Mouse (Mus musculus): Measurements from ENCODE around the gene Nfkbib. TPM values are rescaled to one million over a fixed set of nuclear protein-coding genes. Genes with fewer than 3 reads are reported as not detected.

Gene Nfkbib
- polyA plus RNA-seq, 1 experiment, result 12.1 TPM

DNA sequence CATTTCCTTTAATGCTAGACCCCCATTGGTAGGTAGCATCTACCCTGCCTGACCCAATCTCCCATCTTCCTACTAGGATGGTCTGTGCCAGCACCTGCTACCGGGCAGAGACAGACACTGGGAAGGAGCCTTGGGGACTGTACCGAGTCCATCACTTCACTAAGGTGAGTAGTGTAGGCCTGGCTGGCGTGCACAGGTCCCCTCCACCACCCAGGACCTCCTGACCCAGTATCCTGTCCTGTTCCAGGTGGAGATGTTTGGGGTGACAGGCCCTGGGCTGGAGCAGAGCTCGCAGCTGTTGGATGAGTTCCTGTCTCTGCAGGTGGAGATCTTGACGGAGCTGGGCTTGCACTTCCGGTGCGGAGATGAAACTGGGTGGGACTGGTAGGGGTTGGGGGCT, 17.4 kb downstream of the Nfkbib start:
- WGBS, result 92% methylated on average over 7 of the region's 7 CpGs
- TF ChIP-seq CTCF (IDR thresholded peaks at IDR 0.05; ENCODE audit: control insufficient read depth, insufficient read depth, low read length) (no peak), POLR2A (IDR thresholded peaks at IDR 0.05; ENCODE audit: borderline replicate concordance, control insufficient read depth, low read depth, low read length) (no peak)
- Histone ChIP-seq H3K4me3 (replicated peaks; ENCODE audit: control insufficient read depth, low read depth, low read length) (no peak overlapping the region), H3K4me1 (ENCODE audit: control insufficient read depth, insufficient read depth, low read length) (no peaks in the 10 kb centered on the region), H3K27ac (ENCODE audit: control insufficient read depth, insufficient read depth, low read depth, low read length, poor library complexity) (no peak overlapping the region)

DNA sequence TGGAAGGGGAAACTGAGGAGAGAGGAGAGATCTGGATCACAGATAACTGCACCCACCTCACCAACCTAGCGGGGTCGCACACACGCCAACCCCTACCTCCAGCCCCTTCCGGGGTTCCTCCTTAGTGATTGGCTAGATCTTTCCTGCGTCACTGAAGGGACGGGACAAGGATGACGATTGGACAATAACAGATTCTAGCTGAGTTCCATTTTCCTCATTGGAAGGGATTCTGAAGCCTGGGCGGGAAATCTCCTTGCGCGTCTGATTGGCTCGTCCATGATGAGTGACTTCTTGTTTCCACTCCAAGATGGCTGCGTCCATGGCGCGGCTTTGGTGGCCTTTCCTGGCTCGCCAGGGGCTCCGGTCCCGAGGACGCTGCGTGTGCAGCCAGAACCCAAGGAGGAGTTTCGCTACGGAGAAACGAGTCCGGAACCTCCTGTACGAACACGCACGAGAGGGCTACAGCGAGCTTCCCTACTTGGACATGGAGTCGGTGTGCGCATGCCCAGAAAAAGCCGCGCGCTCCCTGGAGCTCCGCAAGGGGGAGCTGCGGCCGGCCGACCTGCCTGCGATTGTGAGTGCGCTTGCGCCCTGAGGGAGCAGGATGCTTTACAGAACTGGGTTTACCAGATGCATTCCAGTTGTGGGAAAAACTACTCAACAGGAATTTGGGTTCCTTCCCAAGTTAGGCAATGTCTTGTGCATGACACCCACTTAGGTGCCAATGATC, 25.4 kb downstream of the Nfkbib start, which contains the start of the genes Mrps12 and Sars2:
Mrps12 (minus strand) TSS at position 112 of the 730 bp plus-strand sequence.
Sars2 (plus strand) TSS at position 284 of the 730 bp plus-strand sequence.
- peak within 1 kb of the TSS; percentile 97 for H3K4me3 ChIP-seq (replicated peaks; ENCODE audit: control insufficient read depth, low read depth, low read length)
- under 1% methylated on average over 39 of the region's 39 CpGs for WGBS

DNA sequence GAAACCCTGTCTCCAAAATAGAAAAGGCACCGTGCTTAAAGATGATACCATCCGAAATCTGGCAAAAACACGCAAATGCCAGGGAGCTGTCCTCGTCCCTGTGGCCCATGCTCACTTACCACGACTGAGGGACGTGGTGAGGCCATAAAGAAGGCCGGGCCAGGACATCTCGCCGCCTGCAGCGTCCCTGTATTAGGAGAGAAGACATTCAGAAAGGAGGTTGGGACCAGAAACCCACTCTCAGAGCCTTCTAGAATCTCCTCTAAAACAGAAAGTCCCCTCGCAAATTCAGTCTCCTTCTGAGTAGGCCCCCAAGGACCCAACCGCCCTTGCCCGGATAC, 26.0 kb downstream of the Nfkbib start:
- peak overlapping the region; percentile 97 for H3K4me3 ChIP-seq (replicated peaks; ENCODE audit: control insufficient read depth, low read depth, low read length)
- WGBS, result under 1% methylated on average over 13 of the region's 13 CpGs
- no peaks in the 10 kb centered on the region; the same call in 1 of the 2 replicates for H3K4me1 ChIP-seq (ENCODE audit: control insufficient read depth, insufficient read depth, low read length)
- TF ChIP-seq POLR2A (IDR thresholded peaks at IDR 0.05; ENCODE audit: borderline replicate concordance, control insufficient read depth, low read depth, low read length), result no peak
- TF ChIP-seq CTCF (IDR thresholded peaks at IDR 0.05; ENCODE audit: control insufficient read depth, insufficient read depth, low read length), result no peak
- H3K27ac ChIP-seq (ENCODE audit: control insufficient read depth, insufficient read depth, low read depth, low read length, poor library complexity), result peak overlapping the region; percentile 20; the same call in 1 of the 2 replicates

More for the DNA sequence above, 25.4 kb downstream of the Nfkbib start, which contains the start of the genes Mrps12 and Sars2:
- TF ChIP-seq POLR2A (IDR thresholded peaks at IDR 0.05; ENCODE audit: borderline replicate concordance, control insufficient read depth, low read depth, low read length) (peak; percentile 60; the same call in 1 of the 2 replicates), CTCF (IDR thresholded peaks at IDR 0.05; ENCODE audit: control insufficient read depth, insufficient read depth, low read length) (peak; percentile 83)
- Histone ChIP-seq H3K4me1 (ENCODE audit: control insufficient read depth, insufficient read depth, low read length) (no peaks in the 10 kb centered on the region; the same call in 1 of the 2 replicates), H3K27ac (ENCODE audit: control insufficient read depth, insufficient read depth, low read depth, low read length, poor library complexity) (peak within 1 kb of the TSS; percentile 88)

DNA sequence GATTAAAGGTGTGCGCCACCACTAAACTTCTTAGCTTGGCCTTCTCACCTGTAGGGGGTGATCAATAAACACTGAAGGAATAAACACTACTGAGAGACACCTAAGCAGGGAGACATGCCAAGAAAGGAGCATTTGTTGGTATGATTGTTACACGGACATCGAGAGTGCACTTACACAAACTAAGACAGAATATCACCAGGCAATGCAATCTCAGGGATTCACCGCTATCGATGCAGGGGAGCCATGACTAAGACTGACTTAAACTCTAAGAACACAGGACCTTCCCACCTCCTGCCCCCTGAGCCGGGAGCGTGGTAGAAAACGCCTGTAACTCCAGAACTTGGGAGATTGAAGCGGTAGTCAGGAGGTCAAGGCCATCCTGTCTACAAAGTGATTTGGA, 26.4 kb downstream of the Nfkbib start:
- no peak overlapping the region for H3K27ac ChIP-seq (ENCODE audit: control insufficient read depth, insufficient read depth, low read depth, low read length, poor library complexity)

DNA sequence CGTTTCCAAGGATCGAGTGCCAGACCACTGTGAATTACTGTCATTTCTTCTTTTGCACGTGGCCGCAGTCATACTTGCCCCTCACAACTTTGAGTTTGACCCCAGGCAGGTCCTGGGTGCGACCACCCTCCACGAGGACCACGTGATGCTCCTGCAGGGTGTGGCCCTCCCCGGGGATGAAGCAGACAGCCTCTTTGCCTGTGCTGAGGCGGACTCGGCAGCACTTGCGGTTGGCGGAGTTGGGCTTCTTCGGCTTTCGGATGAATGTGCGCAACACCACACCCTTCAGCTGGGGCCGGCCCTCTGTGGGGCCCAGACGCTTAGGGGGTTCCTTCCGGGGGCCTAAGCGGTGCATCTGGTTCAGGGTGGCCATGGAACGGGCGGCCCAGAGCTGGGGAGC, 27.5 kb downstream of the Nfkbib start:
- 91% methylated on average over 21 of the region's 21 CpGs for WGBS
- Histone ChIP-seq H3K27ac (ENCODE audit: control insufficient read depth, insufficient read depth, low read depth, low read length, poor library complexity) (no peak overlapping the region), H3K4me1 (ENCODE audit: control insufficient read depth, insufficient read depth, low read length) (no peaks in the 10 kb centered on the region; the same call in 1 of the 2 replicates), H3K4me3 (replicated peaks; ENCODE audit: control insufficient read depth, low read depth, low read length) (no peak overlapping the region)
- TF ChIP-seq POLR2A (IDR thresholded peaks at IDR 0.05; ENCODE audit: borderline replicate concordance, control insufficient read depth, low read depth, low read length) (no peak), CTCF (IDR thresholded peaks at IDR 0.05; ENCODE audit: control insufficient read depth, insufficient read depth, low read length) (no peak)

More for the DNA sequence above, 26.4 kb downstream of the Nfkbib start:
- WGBS, result 33% methylated on average over 9 of the region's 9 CpGs
- Histone ChIP-seq H3K4me1 (ENCODE audit: control insufficient read depth, insufficient read depth, low read length) (no peaks in the 10 kb centered on the region; the same call in 1 of the 2 replicates), H3K4me3 (replicated peaks; ENCODE audit: control insufficient read depth, low read depth, low read length) (peak overlapping the region; percentile 97)
- TF ChIP-seq CTCF (IDR thresholded peaks at IDR 0.05; ENCODE audit: control insufficient read depth, insufficient read depth, low read length) (no peak), POLR2A (IDR thresholded peaks at IDR 0.05; ENCODE audit: borderline replicate concordance, control insufficient read depth, low read depth, low read length) (no peak)

DNA sequence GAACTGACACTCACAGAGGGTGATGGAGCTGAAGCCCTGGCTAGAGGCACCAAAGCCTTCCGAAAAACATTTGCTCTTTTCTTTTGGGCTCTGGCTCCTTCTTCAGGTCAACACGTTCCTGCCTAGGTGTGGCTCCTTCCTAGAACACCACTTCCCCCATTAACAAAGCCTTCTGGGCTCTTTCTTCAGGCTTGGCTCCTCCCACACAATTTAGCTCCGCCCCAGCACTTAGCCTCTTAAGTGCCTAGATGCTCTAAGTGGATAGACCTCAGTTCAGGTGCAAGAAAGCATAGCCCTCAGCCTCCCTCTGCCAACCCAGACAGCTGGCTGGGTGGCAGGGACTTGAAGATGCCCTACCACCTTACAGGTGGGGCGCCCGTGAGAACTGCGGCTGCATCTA, 31.6 kb downstream of the Nfkbib start:
- WGBS, result 79% methylated on average over 6 of the region's 6 CpGs
- Histone ChIP-seq H3K4me1 (ENCODE audit: control insufficient read depth, insufficient read depth, low read length) (no peaks in the 10 kb centered on the region; the same call in 1 of the 2 replicates), H3K4me3 (replicated peaks; ENCODE audit: control insufficient read depth, low read depth, low read length) (no peak overlapping the region), H3K27ac (ENCODE audit: control insufficient read depth, insufficient read depth, low read depth, low read length, poor library complexity) (no peak overlapping the region)
- TF ChIP-seq POLR2A (IDR thresholded peaks at IDR 0.05; ENCODE audit: borderline replicate concordance, control insufficient read depth, low read depth, low read length) (no peak), CTCF (IDR thresholded peaks at IDR 0.05; ENCODE audit: control insufficient read depth, insufficient read depth, low read length) (no peak)

DNA sequence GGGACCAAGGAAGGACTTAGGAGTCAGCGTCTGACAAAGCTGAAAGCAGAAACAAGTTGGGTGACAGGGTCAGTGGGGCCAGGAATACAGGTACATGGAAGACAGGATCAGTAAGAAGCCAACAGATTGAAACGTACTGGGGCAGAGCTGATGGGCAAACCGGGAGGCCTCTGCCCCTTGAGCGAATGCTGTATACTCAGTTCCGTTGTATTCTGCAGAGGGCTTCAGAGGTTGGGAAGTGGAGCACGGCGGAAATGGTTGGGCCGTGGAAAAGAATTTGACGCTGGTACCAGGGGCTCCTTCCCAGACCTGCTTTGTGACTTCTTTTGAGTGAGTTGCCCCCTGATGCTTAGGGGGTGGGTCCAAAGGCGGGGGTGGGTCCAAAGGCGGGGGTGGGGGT, 34.1 kb downstream of the Nfkbib start:
- Histone ChIP-seq H3K4me1 (ENCODE audit: control insufficient read depth, insufficient read depth, low read length) (no peaks in the 10 kb centered on the region; the same call in 1 of the 2 replicates), H3K4me3 (replicated peaks; ENCODE audit: control insufficient read depth, low read depth, low read length) (peak overlapping the region; percentile 27), H3K27ac (ENCODE audit: control insufficient read depth, insufficient read depth, low read depth, low read length, poor library complexity) (no peak overlapping the region)
- WGBS, result 34% methylated on average over 11 of the region's 11 CpGs
- TF ChIP-seq POLR2A (IDR thresholded peaks at IDR 0.05; ENCODE audit: borderline replicate concordance, control insufficient read depth, low read depth, low read length), result no peak
- TF ChIP-seq CTCF (IDR thresholded peaks at IDR 0.05; ENCODE audit: control insufficient read depth, insufficient read depth, low read length), result no peak

DNA sequence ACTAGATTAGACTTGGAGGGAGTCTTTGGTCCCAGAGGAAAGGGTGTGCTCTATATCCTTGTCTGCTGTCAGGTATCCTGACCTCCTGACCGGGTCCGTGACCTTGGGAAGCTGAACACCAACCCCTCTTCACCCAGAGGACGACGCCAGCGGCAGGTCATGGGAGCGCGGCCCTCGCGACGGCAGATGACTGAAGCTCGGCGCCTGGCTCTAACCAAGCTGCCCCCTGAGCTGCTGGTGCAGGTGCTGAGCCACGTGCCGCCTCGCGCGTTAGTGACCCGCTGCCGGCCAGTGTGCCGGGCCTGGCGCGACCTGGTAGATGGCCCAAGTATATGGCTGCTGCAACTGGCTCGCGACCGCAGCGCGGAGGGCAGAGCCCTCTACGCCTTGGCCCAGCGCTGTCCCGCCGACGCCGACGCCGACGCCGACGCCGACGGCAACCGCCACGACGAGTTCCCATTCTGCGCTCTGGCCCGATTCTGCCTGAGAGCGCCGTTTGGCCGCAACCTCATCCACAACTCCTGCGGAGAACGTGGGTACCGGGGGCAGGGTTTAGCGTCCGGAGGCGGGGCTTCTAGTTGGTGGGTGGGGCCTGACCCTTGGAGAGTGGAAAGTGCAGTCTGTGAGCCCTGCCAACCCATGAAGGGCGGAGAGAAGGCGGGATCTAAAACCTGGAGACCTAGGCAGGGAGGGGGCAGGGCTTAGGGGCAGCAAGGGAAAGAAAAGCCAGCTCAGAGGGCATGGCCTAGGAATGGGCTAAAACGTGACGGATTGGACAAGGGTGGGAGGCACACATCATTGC, 34.8 kb downstream of the Nfkbib start:
- TF ChIP-seq CTCF (IDR thresholded peaks at IDR 0.05; ENCODE audit: control insufficient read depth, insufficient read depth, low read length) (no peak), POLR2A (IDR thresholded peaks at IDR 0.05; ENCODE audit: borderline replicate concordance, control insufficient read depth, low read depth, low read length) (no peak)
- 24% methylated on average over 58 of the region's 58 CpGs for WGBS
- Histone ChIP-seq H3K27ac (ENCODE audit: control insufficient read depth, insufficient read depth, low read depth, low read length, poor library complexity) (no peak overlapping the region), H3K4me1 (ENCODE audit: control insufficient read depth, insufficient read depth, low read length) (no peaks in the 10 kb centered on the region; the same call in 1 of the 2 replicates), H3K4me3 (replicated peaks; ENCODE audit: control insufficient read depth, low read depth, low read length) (peak overlapping the region; percentile 27)

Measured in bone marrow, adult 2 months (tissue).